Mouse (Mus musculus): ENCODE measurements around the gene B130006D01Rik.

DNA sequence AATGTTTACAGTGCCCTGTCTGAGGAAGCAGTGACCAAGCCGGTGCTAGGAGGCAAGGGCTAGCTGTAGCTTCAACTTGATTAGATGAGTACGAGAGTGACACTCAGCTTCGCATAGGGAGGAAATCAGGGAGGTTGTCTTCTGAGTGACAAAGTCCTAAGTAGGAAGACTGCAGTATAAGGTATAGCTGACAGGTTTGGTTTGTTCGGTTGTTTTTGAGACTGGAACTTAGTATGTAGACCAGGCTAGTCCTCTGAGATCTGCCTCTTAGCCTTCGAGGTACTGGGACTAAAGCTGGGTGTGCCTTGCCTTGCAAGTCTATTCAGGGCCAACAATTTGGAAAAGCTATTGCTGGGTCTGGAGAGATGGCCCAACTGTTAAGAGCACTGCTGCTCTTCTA, at the start of gene B130006D01Rik:
- TF ChIP-seq CTCF (IDR thresholded peaks at IDR 0.05; ENCODE audit: borderline replicate concordance, insufficient read depth, low read depth, low read length), result no peak
- no peak for TF ChIP-seq POLR2A (IDR thresholded peaks at IDR 0.05; ENCODE audit: borderline replicate concordance, insufficient read depth, low read length)
